Mouse (Mus musculus) forebrain, embryonic 12.5 days (tissue): Measurements from ENCODE around the gene Rapgef6. TPM values are rescaled to one million over a fixed set of nuclear protein-coding genes. Genes with fewer than 3 reads are reported as not detected.
A peak's percentile ranks its signal among the peaks of the same experiment; 100 is the strongest.
"Not testable (repeated sequence)": the region's sequence is repeated elsewhere in the genome, so short reads cannot be mapped to it uniquely, and the experiment has no call there.

Experiments
- ATAC-seq: fragments of 200-750 bp; cut with Nextera tagmentation; 2 replicates; pipeline ENCODE4 v1.8.0; 2017; ENCODE audit warnings: moderate TSS enrichment; ENCODE audit not compliant: low FRiP score
- H3K27ac ChIP-seq: fragments of 300-500 bp; sonication (generic); 2 replicates; pipeline ENCODE4 v1.5.1; 2016; ENCODE audit warnings: mild to moderate bottlenecking
- H3K27me3 ChIP-seq: fragments of 300-500 bp; sonication (generic); 2 replicates; pipeline ENCODE4 v1.6.1; 2016; ENCODE audit warnings: mild to moderate bottlenecking
- H3K36me3 ChIP-seq: fragments of 300-500 bp; sonication (generic); replicated peaks from 2 replicates; pipeline ENCODE4 v1.6.1; 2016; ENCODE audit warnings: mild to moderate bottlenecking
- H3K4me1 ChIP-seq: fragments of 300-500 bp; sonication (generic); 2 replicates; pipeline ENCODE4 v1.6.1; 2016
- H3K4me2 ChIP-seq: fragments of 300-500 bp; sonication (generic); 2 replicates; pipeline ENCODE4 v1.6.1; 2016; ENCODE audit warnings: mild to moderate bottlenecking, moderate library complexity
- H3K4me3 ChIP-seq: fragments of 300-500 bp; sonication (generic); replicated peaks from 2 replicates; pipeline ENCODE4 v1.5.1; 2016; ENCODE audit warnings: mild to moderate bottlenecking
- H3K9ac ChIP-seq: fragments of 300-500 bp; sonication (generic); 2 replicates; pipeline ENCODE4 v1.6.1; 2016; ENCODE audit warnings: mild to moderate bottlenecking
- H3K9me3 ChIP-seq: fragments of 300-500 bp; sonication (generic); 2 replicates; pipeline ENCODE4 v1.6.1; 2016
- WGBS: fragments of 180-500 bp; shearing (Covaris S2); methylation state at CpG from one replicate; pipeline ENCODE4 v1.1.7; 2016; 5-methylcytosine and 5-hydroxymethylcytosine counted together
- polyA plus RNA-seq: library from polyadenylated mRNA; unstranded; fragments of >200 nt; fragmentation: Nextera tagmentation; extraction: Ambion mirVana; gene quantifications from 2 replicates; pipeline ENCODE4 v1.2.1, GENCODE M21; 2016

The Rapgef6 gene
- polyA plus RNA-seq, 1 experiment from 2014 or later: 35.4 TPM

DNA sequence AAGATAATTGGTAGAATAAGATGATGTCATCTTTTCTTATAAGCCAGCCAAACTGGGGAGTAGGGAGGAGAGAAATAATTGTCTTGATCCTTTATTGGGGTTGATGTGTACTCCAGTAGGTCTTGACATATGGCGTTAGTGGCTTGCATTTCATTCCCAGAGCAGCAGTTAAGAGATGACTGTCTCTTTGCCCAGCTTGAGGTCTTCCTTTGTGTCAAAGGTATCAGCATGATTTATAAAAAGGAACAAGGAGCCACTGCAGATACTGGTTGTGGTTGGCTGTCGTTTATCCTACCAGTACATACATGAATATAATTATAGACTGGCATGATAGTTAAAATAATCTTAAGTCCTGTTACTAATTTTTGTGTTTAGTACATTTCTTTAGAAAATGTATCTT, 71.4 kb downstream of the Rapgef6 start:
- H3K4me1 ChIP-seq: peaks cover 4% of the 10 kb centered on the region; the same call in 1 of the 2 replicates
- H3K27me3 ChIP-seq: no peaks in the 10 kb centered on the region
- no peaks in the 10 kb centered on the region for H3K36me3 ChIP-seq
- no peak for ATAC-seq
- 51% methylated on average over 2 of the region's 2 CpGs for WGBS
- H3K9me3 ChIP-seq: no peaks in the 10 kb centered on the region
- no peak overlapping the region for H3K9ac ChIP-seq
- H3K4me3 ChIP-seq: no peak overlapping the region
- H3K27ac ChIP-seq: no peak overlapping the region
- no peak overlapping the region for H3K4me2 ChIP-seq

DNA sequence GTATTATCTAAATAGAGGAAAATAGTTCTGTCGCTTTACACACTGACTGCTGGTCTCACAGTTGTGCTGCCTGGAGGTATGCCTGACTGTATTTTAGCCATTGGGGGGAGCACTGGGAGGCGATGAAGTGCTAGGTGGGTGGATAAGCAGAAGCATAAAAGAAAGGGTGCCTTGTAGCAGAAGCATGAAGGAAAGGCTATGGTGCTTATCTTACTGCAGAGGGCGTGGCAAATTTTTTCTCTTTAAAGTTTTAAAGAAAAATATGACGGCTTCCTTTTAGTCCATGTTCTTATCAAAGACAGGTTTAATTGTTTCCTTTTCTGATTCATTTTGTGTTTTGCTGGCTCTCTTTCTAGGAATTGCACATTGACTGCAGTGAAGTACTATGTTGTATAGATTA, 72.4 kb downstream of the Rapgef6 start:
- Histone ChIP-seq H3K27ac (no peak overlapping the region), H3K4me2 (no peak overlapping the region), H3K4me3 (no peak overlapping the region), H3K4me1 (peaks cover 4% of the 10 kb centered on the region; the same call in 1 of the 2 replicates), H3K27me3 (no peaks in the 10 kb centered on the region), H3K9ac (no peak overlapping the region), H3K9me3 (no peaks in the 10 kb centered on the region), H3K36me3 (no peaks in the 10 kb centered on the region)
- ATAC-seq: no peak
- 80% methylated on average over 4 of the region's 4 CpGs for WGBS

DNA sequence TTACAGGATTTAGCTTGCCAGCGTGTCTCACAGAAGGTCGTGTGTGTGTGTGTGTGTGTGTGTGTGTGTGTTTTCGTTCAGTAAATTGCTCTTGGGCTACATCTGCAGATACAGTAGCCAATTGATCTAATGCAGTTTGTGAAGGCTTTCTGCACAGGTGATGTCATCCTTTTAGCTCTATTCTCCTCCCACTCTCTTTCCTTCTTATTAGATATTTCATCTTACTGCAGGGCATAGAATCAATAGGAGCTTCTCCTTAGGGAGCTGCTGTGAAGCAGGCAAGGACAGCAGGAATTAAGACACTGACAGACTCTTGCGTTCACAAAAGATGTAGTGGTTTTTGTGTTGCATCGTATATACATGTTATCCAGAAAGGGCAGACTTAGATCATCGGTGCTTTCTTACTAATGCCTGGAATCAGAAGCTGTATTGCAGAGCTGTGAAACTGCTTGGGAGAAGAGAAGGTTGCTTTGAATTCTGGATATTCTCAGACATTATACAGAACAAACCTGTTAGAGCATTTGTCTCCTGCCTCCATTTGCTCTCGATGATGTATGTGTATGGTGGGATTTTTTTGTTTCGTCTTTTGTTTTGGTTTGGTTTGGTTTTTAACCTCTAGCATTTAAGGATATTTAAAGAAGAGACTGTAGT, 73.4 kb downstream of the Rapgef6 start:
- WGBS: 82% methylated on average over 8 of the region's 8 CpGs
- Histone ChIP-seq H3K4me1 (peaks cover 4% of the 10 kb centered on the region; the same call in 1 of the 2 replicates), H3K9ac (no peak overlapping the region), H3K4me3 (no peak overlapping the region), H3K27ac (peak overlapping the region; percentile 47; the same call in 1 of the 2 replicates), H3K4me2 (no peak overlapping the region), H3K27me3 (no peaks in the 10 kb centered on the region), H3K36me3 (no peaks in the 10 kb centered on the region), H3K9me3 (no peaks in the 10 kb centered on the region)
- ATAC-seq: no peak

DNA sequence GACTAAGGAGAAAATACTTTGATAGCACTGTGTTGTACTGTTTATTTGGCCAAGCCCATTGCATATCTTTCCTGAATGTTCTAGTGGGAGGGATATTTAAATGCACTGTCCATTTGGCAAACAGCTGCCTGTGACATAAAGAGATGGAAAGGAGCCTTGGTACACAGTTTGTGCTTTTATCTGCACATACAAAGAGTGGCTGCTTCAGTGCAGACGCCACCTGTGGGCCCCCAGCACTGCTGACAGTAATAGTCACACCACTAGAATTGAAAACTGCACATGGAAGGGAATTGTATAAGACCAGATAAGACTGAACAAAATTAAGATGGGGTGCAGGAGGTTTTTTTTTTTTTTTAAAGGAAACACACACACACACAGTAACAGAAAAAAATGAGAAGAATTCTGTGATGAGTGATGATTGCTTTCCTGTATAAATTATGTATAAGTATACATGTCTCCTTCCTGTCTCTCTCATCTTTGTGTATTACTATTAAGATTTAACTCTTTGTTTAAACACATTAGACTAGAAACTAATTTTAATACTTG, 75.3 kb downstream of the Rapgef6 start:
- H3K9ac ChIP-seq: no peak overlapping the region
- H3K36me3 ChIP-seq: no peaks in the 10 kb centered on the region
- no peak overlapping the region for H3K4me3 ChIP-seq
- no peaks in the 10 kb centered on the region for H3K27me3 ChIP-seq
- no peak for ATAC-seq
- H3K9me3 ChIP-seq: no peaks in the 10 kb centered on the region
- no peak overlapping the region for H3K27ac ChIP-seq
- no peak overlapping the region for H3K4me2 ChIP-seq
- 56% methylated on average over 1 of the region's 1 CpGs for WGBS
- peaks cover 4% of the 10 kb centered on the region; the same call in 1 of the 2 replicates for H3K4me1 ChIP-seq

DNA sequence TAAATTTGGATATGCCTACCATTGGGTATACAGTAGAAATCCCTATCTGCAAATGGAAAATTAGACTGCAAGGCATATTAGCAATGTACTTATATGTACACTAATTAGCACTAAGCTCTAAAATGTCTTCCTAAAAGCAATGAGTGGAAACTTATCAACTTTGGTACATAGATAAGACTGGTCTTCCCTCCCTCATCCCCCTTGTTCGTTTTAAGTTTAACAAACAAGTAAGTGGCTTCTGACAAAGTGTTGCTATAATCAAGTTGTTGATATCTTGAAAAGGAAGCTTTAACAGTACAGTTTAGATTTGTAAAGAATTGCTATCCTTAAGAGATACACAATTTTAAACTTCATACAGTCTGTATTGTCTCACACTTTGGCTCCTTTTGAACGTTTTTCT, 78.5 kb downstream of the Rapgef6 start:
- Histone ChIP-seq H3K4me3 (no peak overlapping the region), H3K9ac (no peak overlapping the region), H3K4me2 (no peak overlapping the region), H3K36me3 (no peaks in the 10 kb centered on the region), H3K4me1 (peaks cover under 1% of the 10 kb centered on the region; the same call in 1 of the 2 replicates), H3K27me3 (no peaks in the 10 kb centered on the region), H3K9me3 (no peaks in the 10 kb centered on the region), H3K27ac (no peak overlapping the region)
- no peak for ATAC-seq
- 92% methylated on average over 2 of the region's 2 CpGs for WGBS

DNA sequence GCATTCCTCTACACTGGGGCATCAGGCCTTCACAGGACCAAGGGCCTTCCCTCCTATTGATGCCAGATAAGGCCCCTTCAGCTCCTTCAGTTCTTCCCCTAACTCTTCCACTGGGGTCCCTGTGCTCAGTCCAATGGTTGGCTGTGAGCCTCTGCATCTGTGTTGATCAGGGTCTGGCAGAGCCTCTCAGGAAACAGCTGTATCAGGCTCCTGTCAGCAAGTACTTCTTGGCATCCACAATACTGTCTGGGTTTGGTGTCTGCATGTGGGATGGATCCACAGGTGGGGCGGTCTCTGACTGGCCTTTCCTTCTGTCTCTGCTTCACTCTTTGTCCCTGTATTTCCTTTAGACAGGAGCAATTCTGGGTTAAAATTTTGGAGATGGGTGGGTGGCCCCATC, 80.1 kb downstream of the Rapgef6 start:
- H3K36me3 ChIP-seq, H3K4me3 ChIP-seq, H3K9ac ChIP-seq, H3K27ac ChIP-seq, H3K9me3 ChIP-seq, ATAC-seq, H3K4me2 ChIP-seq, H3K27me3 ChIP-seq, H3K4me1 ChIP-seq: not testable (repeated sequence)
- 94% methylated on average over 1 of the region's 1 CpGs for WGBS

DNA sequence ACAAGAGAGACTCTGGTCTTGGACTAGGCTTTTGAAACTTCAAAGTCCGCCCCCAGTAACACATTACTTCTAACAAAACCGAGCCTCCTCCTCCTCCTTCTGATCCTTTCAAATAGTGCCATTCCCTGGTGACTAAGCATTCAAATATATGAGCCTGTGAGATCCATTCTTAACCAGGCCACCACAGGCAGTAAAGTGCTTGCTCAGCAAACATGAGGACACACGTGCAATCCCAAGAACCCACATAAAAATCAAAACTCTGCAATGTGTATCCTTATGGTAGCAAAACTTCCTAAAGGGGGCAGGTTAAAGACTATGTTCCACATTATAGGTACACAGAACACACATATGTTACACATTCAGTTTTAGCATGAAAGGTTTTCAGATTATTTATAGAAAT, 81.8 kb downstream of the Rapgef6 start:
- H3K9ac ChIP-seq: no peak overlapping the region
- WGBS: 73% methylated on average over 3 of the region's 3 CpGs

DNA sequence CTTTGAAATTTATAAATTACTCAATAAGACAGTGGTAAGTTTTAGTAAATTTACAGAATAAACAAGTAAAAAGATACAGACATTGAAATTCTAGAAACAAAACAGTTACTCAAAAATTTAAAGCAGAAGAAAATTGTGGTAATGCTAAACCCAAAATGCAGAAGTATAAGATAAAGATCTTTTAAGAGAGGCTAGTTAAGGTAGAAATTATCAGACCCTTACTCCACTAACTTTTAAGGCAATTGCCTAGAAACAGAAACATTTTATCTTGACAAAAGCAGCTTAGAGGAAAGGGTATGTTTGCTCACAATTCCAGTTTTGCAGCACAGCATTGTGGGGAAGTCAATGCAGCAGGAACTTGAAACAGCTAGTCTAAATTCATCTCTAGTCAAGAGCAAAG, 91.0 kb downstream of the Rapgef6 start:
- Histone ChIP-seq H3K4me3 (no peak overlapping the region), H3K27ac (no peak overlapping the region), H3K9ac (no peak overlapping the region), H3K36me3 (no peaks in the 10 kb centered on the region), H3K9me3 (no peaks in the 10 kb centered on the region), H3K4me2 (no peak overlapping the region), H3K27me3 (no peaks in the 10 kb centered on the region), H3K4me1 (no peaks in the 10 kb centered on the region)
- no peak for ATAC-seq

More for the DNA sequence above, 81.8 kb downstream of the Rapgef6 start:
- H3K4me2 ChIP-seq: no peak overlapping the region
- no peak overlapping the region for H3K27ac ChIP-seq
- no peaks in the 10 kb centered on the region for H3K4me1 ChIP-seq
- no peak for ATAC-seq
- H3K27me3 ChIP-seq: no peaks in the 10 kb centered on the region
- no peak overlapping the region for H3K4me3 ChIP-seq
- H3K36me3 ChIP-seq: no peaks in the 10 kb centered on the region
- no peaks in the 10 kb centered on the region for H3K9me3 ChIP-seq

DNA sequence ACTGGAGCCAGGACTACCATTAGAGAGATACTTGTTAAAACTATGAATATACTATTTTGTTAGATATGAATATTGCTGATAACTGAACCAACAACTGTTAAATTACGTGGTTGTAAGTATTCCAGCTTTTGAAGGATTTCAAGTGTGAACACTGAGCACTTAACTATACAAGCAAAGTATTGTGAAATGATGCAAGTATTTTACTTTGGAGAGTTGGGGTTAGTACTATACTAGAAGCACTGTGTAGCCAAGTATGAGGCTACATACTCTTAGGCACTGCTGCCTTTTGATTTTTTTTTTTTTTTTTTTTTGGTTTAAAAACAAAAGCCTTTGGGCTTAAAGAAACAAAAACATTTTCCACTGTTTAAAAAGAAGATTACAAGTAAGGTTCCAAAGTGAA, 91.9 kb downstream of the Rapgef6 start:
- H3K36me3 ChIP-seq: no peaks in the 10 kb centered on the region
- H3K4me3 ChIP-seq: no peak overlapping the region
- WGBS: 87% methylated on average over 1 of the region's 1 CpGs

DNA sequence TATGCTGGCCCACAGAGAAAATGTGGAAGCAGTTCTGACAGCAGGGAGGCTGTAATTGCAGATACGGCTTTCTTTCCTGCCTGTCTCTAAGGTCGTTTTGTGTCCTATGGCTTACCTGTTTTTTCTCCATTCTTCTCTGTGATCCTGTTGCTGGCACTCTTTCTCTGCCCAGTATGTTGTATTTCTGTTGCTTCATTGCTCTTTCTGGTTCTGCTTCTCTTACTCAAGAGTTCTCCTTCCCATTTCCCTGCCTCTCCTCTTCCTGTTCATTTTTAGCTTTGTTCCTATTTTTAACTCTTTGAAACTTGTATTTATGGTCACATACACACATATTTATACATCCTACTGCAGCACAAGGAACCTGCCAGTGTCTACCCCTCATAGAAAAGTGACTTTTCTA, 96.2 kb downstream of the Rapgef6 start:
- Histone ChIP-seq H3K4me1 (no peaks in the 10 kb centered on the region), H3K9me3 (no peaks in the 10 kb centered on the region), H3K27ac (no peak overlapping the region), H3K4me3 (no peak overlapping the region), H3K27me3 (no peaks in the 10 kb centered on the region), H3K4me2 (no peak overlapping the region), H3K36me3 (peaks cover 3% of the 10 kb centered on the region; the same call in 1 of the 2 replicates), H3K9ac (no peak overlapping the region)
- ATAC-seq: no peak
- WGBS: 60% methylated on average over 2 of the region's 2 CpGs

More for the DNA sequence above, 91.9 kb downstream of the Rapgef6 start:
- Histone ChIP-seq H3K9ac (no peak overlapping the region), H3K4me1 (no peaks in the 10 kb centered on the region), H3K27me3 (no peaks in the 10 kb centered on the region), H3K27ac (no peak overlapping the region), H3K9me3 (no peaks in the 10 kb centered on the region), H3K4me2 (no peak overlapping the region)
- ATAC-seq: no peak

DNA sequence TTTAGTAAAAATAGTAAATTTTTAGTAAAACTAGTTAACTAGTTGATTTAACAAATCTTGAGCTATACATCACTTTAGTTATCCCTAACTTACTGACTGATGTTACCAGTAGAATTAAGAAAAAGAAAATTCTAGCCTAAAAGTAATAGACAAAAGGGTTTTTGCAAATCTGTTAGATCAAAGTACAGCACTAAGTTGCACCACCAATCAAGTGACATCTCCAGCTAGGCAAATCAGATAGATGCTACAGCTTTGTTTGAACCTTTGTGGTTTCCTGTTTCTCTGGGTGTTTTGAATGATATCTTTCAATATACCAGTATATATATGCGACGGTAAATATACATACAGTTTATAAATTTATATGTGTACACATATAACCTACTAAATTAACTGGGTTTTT, 99.1 kb downstream of the Rapgef6 start:
- 99% methylated on average over 2 of the region's 2 CpGs for WGBS
- Histone ChIP-seq H3K4me3 (no peak overlapping the region), H3K4me2 (no peak overlapping the region), H3K9me3 (no peaks in the 10 kb centered on the region), H3K9ac (no peak overlapping the region), H3K27me3 (no peaks in the 10 kb centered on the region), H3K4me1 (no peaks in the 10 kb centered on the region), H3K27ac (no peak overlapping the region), H3K36me3 (peaks cover 3% of the 10 kb centered on the region; the same call in 1 of the 2 replicates)
- no peak for ATAC-seq

DNA sequence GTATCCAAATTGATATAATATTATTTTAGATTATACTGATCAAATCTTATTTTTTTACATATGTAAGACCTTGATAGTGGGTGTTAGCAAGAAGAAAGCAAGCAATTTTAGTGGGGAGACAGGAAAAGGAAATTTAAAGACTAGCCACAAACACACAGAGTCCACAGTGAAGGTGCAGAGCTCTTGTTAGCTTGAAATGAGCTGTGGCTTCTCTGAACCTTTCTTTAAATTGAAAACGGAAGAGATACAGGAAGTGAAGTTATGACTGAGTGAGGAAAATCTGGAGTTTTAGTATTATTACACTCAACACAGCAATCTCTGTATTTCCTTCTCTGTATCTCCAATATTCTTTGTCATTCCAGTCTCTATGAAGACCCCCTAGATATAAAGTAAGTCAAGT, 104.3 kb downstream of the Rapgef6 start:
- Histone ChIP-seq H3K9me3 (no peaks in the 10 kb centered on the region), H3K4me3 (no peak overlapping the region), H3K27ac (no peak overlapping the region), H3K4me2 (no peak overlapping the region), H3K36me3 (0 out of 2 replicates have a peak, but pooled peaks cover under 1% of the 10 kb centered on the region), H3K9ac (no peak overlapping the region), H3K27me3 (no peaks in the 10 kb centered on the region), H3K4me1 (no peaks in the 10 kb centered on the region)
- WGBS: 87% methylated on average over 1 of the region's 1 CpGs
- ATAC-seq: no peak

DNA sequence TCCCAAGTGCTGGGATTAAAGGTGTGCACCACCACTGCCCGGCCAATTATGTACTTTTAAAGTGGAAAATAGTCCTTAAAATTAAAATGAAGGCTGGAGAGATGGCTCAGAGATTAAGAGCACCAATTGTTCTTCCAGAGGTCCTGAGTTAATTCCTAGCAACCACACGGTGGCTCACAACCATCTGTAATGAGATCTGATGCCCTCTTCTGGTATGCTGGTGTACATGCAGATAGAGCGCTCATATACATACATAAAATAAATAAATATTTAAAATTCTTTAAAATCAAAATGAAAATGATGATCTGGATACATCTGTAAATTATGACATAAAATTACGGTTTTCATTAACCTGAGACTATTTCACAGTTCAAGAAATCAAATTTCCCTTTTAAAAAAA, 123.8 kb downstream of the Rapgef6 start:
- no peak overlapping the region for H3K4me2 ChIP-seq
- H3K9me3 ChIP-seq: no peaks in the 10 kb centered on the region
- H3K27ac ChIP-seq: no peak overlapping the region
- ATAC-seq: no peak
- peaks cover 10% of the 10 kb centered on the region; the same call in 1 of the 2 replicates for H3K36me3 ChIP-seq
- H3K4me3 ChIP-seq: no peak overlapping the region
- no peaks in the 10 kb centered on the region for H3K4me1 ChIP-seq
- no peak overlapping the region for H3K9ac ChIP-seq
- H3K27me3 ChIP-seq: no peaks in the 10 kb centered on the region
- WGBS: 92% methylated on average over 4 of the region's 4 CpGs
